In genomic region chr11:118102838-118103237, GRCm38 (mm10) we compare ENCODE assay signal across 9 mouse cellular contexts. TPM values are rescaled to one million over a fixed set of nuclear protein-coding genes. Genes with fewer than 3 reads are reported as not detected.
DNase-seq lines count a peak whose midpoint lies in the region; ATAC-seq and TF ChIP-seq lines count a peak whose summit lies in the region.
"Had no signal": no experiment of that assay in that cellular context is flagged by ENCODE, and none has a peak within 500 bp of the region (broad histone marks: within the 10 kb centered on the region; RNA-seq: fewer than 3 reads in every experiment).

No protein-coding gene starts in this region.

- H3K4me1 ChIP-seq in heart, adult 2 months (ENCODE audit: control insufficient read depth, insufficient read depth, low read length): no peaks in the 10 kb centered on the region
- no peaks in the 10 kb centered on the region for H3K4me1 ChIP-seq in lung, embryonic 15.5 days

- no peak overlapping the region for H3K9ac ChIP-seq in heart, adult 2 months (ENCODE audit: low read depth, low read length)
- H3K9ac ChIP-seq in lung, embryonic 15.5 days: no peak overlapping the region
- H3K9ac ChIP-seq: limb, embryonic 15.5 days had no signal

- ATAC-seq in CD4-positive, CD25-positive, alpha-beta regulatory T cell, adult 4 months: peak; percentile 81
- ATAC-seq in lung, embryonic 15.5 days (ENCODE audit: borderline replicate concordance, extremely low read depth, low FRiP score, low TSS enrichment): peak; percentile 23; the same call in 1 of the 2 replicates

- peak; percentile 100 for TF ChIP-seq EP300 in heart, adult 2 months (IDR thresholded peaks at IDR 0.05; ENCODE audit: insufficient read depth, low read depth, low read length)

- no peak overlapping the region for H3K27ac ChIP-seq in heart, adult 2 months
- no peak overlapping the region for H3K27ac ChIP-seq in lung, embryonic 15.5 days
- H3K27ac ChIP-seq: limb, embryonic 15.5 days had no signal

- H3K27me3 ChIP-seq in heart, adult 2 months (ENCODE audit: control insufficient read depth, insufficient read depth, low read length): no peaks in the 10 kb centered on the region
- no peaks in the 10 kb centered on the region for H3K27me3 ChIP-seq in lung, embryonic 15.5 days

- H3K36me3 ChIP-seq in heart, adult 2 months (ENCODE audit: control insufficient read depth, insufficient read depth, low read length): no peaks in the 10 kb centered on the region
- no peaks in the 10 kb centered on the region for H3K36me3 ChIP-seq in lung, embryonic 15.5 days
- H3K36me3 ChIP-seq: limb, embryonic 15.5 days had no signal

- peak; percentile 83 for TF ChIP-seq CTCF in heart, adult 2 months (IDR thresholded peaks at IDR 0.05)

- intact Hi-C loops in heart, adult 2 months (cut with DNase I): loop anchor here (1.0 to 5.0 kb wide), 5 partner anchors 69 to 233 kb away; no protein-coding TSS in a partner anchor

- H3K9me3 ChIP-seq in lung, embryonic 15.5 days: no peaks in the 10 kb centered on the region
- H3K9me3 ChIP-seq: limb, embryonic 15.5 days had no signal

- H3K79me2 ChIP-seq in heart, adult 2 months (replicated peaks; ENCODE audit: control insufficient read depth, insufficient read depth, low read length): no peaks in the 10 kb centered on the region

- peak; percentile 91 to 92 for DNase-seq in adrenal gland, adult 18-20 months (ENCODE audit: low spot score in 2 of 2)
- peak; percentile 89 for DNase-seq in embryo, embryonic 10.5 days (ENCODE audit: low spot score)
- peak; percentile 83 to 91 for DNase-seq in heart, adult 2 months
- DNase-seq in large intestine, adult 2 months (ENCODE audit: low read depth, low spot score): peak; percentile 67
- peak; percentile 84 for DNase-seq in ovary, postnatal 36 days (ENCODE audit: low spot score)
- peak; percentile 92 for DNase-seq in thymus, postnatal 14 days

- WGBS in heart, adult 2 months: 46% methylated on average over 3 of the region's 3 CpGs
- WGBS in large intestine, adult 2 months: 53% methylated on average over 3 of the region's 3 CpGs
- 49% methylated on average over 3 of the region's 3 CpGs for WGBS in lung, embryonic 15.5 days

- TF ChIP-seq POLR2A in heart, adult 2 months (IDR thresholded peaks at IDR 0.05; ENCODE audit: insufficient read depth, low read depth, low read length): no peak

- no peak overlapping the region for H3K4me2 ChIP-seq in lung, embryonic 15.5 days
- H3K4me2 ChIP-seq: limb, embryonic 15.5 days had no signal

- H3K4me3 ChIP-seq in heart, adult 2 months: no peak overlapping the region
- H3K4me3 ChIP-seq in lung, embryonic 15.5 days: no peak overlapping the region
- H3K4me3 ChIP-seq: limb, embryonic 15.5 days had no signal

RNA-seq across cellular contexts. Expression of gene Dnah17, which starts 27.6 kb away (rescaled TPM):
- polyA plus RNA-seq in CD4-positive, CD25-positive, alpha-beta regulatory T cell, adult 4 months (2017; shearing (Covaris generic)): under 1 TPM; 0.55 to 0.67 TPM
- under 1 TPM in 1 of 2 experiments, not detected in 1; 0.03 TPM for total RNA-seq in adrenal gland, adult 18-20 months (2021)
- under 1 TPM; 0.11 to 0.26 TPM for total RNA-seq in heart, adult 2 months (2021)
- polyA plus RNA-seq in heart, adult 2 months (2012; rRNA removed): 0.03 and 0.08 TPM in 2 replicates
- polyA plus RNA-seq in large intestine, adult 2 months (2012; rRNA removed): 0.11 and 0.27 TPM in 2 replicates
- polyA plus RNA-seq in lung, embryonic 15.5 days (2015; fragmentation: Nextera tagmentation; extraction: Ambion mirVana): 0.19 and 0.20 TPM in 2 replicates
